Mouse (Mus musculus) lung, postnatal 0 days (tissue): ENCODE measurements at regions not wholly inside any gene's neighbourhood (a gene's known extent, or its start where the extent isn't known, plus 50 kb on each side); places are given as distances from the start of the nearest gene placed in this dataset.

Experiments
- CTCF ChIP-seq: IDR thresholded peaks from 2 replicates; pipeline ENCODE4 v1.5.1; 2016; ENCODE audit warnings: antibody characterized with exemption, mild to moderate bottlenecking
- EP300 ChIP-seq: IDR thresholded peaks from 2 replicates; pipeline ENCODE4 v1.6.1; 2016; ENCODE audit warnings: antibody characterized with exemption, mild to moderate bottlenecking, control low read depth

DNA sequence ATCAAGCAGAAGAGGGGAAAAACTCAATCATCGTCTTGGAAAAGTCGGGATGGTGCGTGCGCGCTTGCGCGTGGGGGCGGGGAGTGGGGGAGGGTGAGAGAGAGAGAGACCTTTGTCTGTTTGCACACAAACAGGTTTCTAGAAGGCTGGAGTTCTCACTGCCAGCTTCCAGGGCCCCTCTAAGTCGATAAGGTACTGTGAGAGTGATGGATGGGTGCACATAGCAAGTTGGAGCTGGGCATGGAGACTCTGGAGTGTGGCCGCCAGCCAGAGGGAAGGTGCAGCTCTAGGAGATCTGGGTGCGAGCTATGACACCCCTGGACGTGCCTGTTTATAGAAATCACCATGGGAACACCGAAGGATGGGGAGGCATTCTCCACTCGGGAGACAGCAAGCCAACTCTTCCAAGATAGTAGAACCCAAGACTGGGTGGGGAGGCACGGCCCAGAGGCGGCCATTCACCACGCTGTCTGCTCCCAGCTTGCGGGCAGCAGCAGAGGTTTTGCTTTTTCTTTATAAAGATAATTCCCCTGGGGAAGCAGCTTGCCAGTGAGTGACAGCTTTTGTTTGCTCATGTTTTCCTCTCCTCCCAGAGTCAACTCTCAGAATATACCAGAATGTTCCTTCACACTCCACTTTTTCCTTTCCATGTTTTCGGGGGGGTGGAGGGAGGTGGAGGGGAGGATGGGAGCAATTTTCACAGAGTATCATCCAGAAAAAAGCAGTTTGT is 128.0 kb upstream of the Zfp703 start:
- TF ChIP-seq CTCF (no peak), EP300 (0 out of 2 replicates have a peak, but pooled peaks have one; percentile 22)
